Mouse (Mus musculus) neural tube, embryonic 12.5 days (tissue): ENCODE results near the gene Tgfbr1. TPM values are rescaled to one million over a fixed set of nuclear protein-coding genes. Genes with fewer than 3 reads are reported as not detected.

ENCODE experiments used
- ATAC-seq: fragments of 200-750 bp; cut with Nextera tagmentation; 2 replicates; pipeline ENCODE4 v1.8.0; 2017; ENCODE audit warnings: low read depth, mild to moderate bottlenecking, moderate TSS enrichment, moderate library complexity; ENCODE audit not compliant: low FRiP score
- H3K27ac ChIP-seq: fragments of 300-500 bp; sonication (generic); 2 replicates; pipeline ENCODE4 v1.5.1; 2016
- H3K27me3 ChIP-seq: fragments of 300-500 bp; sonication (generic); replicated peaks from 2 replicates; pipeline ENCODE4 v1.6.1; 2016; ENCODE audit warnings: mild to moderate bottlenecking
- H3K36me3 ChIP-seq: fragments of 300-500 bp; sonication (generic); 2 replicates; pipeline ENCODE4 v1.6.1; 2016; ENCODE audit warnings: mild to moderate bottlenecking
- H3K4me1 ChIP-seq: fragments of 300-500 bp; sonication (generic); 2 replicates; pipeline ENCODE4 v1.6.1; 2016
- H3K4me2 ChIP-seq: fragments of 300-500 bp; sonication (generic); replicated peaks from 2 replicates; pipeline ENCODE4 v1.6.1; 2016; ENCODE audit warnings: mild to moderate bottlenecking
- H3K4me3 ChIP-seq: fragments of 300-500 bp; sonication (generic); 2 replicates; pipeline ENCODE4 v1.5.1; 2016
- H3K9ac ChIP-seq: fragments of 300-500 bp; sonication (generic); 2 replicates; pipeline ENCODE4 v1.6.1; 2016; ENCODE audit warnings: mild to moderate bottlenecking
- H3K9me3 ChIP-seq: fragments of 300-500 bp; sonication (generic); 2 replicates; pipeline ENCODE4 v1.6.1; 2016; ENCODE audit warnings: mild to moderate bottlenecking
- WGBS: fragments of 180-500 bp; shearing (Covaris S2); methylation state at CpG from one replicate; pipeline ENCODE4 v1.1.7; 2016; 5-methylcytosine and 5-hydroxymethylcytosine counted together
- polyA plus RNA-seq: library from polyadenylated mRNA; unstranded; fragments of >200 nt; fragmentation: Nextera tagmentation; extraction: Ambion mirVana; gene quantifications from 2 replicates; pipeline ENCODE4 v1.2.1, GENCODE M21; 2016

Tgfbr1 gene
- polyA plus RNA-seq, 1 experiment from 2014 or later: 85.4 TPM

DNA sequence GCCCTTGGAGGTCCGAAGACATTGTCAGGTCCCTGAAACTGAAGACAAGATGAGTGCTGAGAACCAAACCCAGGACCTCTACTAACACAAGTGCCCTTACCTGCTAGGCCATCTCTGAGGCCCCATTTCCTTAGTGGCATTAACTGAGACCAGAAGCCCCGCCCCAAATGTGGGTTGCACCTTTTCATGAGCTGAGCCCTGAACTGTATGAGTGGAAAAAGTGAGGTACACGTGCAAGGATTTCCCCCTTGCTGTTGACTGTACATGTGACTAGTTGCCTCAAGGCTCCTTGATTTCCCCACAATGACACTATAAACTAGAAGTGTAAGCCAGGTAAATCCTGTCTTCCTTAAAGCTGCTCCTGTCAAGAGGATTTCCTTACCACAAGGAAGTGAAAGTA, 30.7 kb upstream of the Tgfbr1 start:
- no peaks in the 10 kb centered on the region for H3K9me3 ChIP-seq
- no peak overlapping the region for H3K4me3 ChIP-seq
- no peaks in the 10 kb centered on the region for H3K36me3 ChIP-seq
- H3K4me1 ChIP-seq: no peaks in the 10 kb centered on the region
- 79% methylated on average over 3 of the region's 3 CpGs for WGBS
- no peaks in the 10 kb centered on the region for H3K27me3 ChIP-seq
- no peak for ATAC-seq
- no peak overlapping the region for H3K4me2 ChIP-seq
- H3K27ac ChIP-seq: no peak overlapping the region
- H3K9ac ChIP-seq: no peak overlapping the region

GRCm38 (mm10) chr4:47324206-47324605, 28.8 kb upstream of the Tgfbr1 start:
- no peaks in the 10 kb centered on the region for H3K9me3 ChIP-seq
- H3K27ac ChIP-seq: no peak overlapping the region

GRCm38 (mm10) chr4:47327782-47328181, 25.2 kb upstream of the Tgfbr1 start:
- Histone ChIP-seq H3K9me3 (no peaks in the 10 kb centered on the region), H3K9ac (no peak overlapping the region), H3K27ac (no peak overlapping the region), H3K4me1 (no peaks in the 10 kb centered on the region), H3K36me3 (no peaks in the 10 kb centered on the region), H3K4me2 (no peak overlapping the region), H3K4me3 (no peak overlapping the region), H3K27me3 (no peaks in the 10 kb centered on the region)
- no peak for ATAC-seq
- WGBS: 83% methylated on average over 3 of the region's 3 CpGs

More at GRCm38 (mm10) chr4:47324206-47324605, 28.8 kb upstream of the Tgfbr1 start:
- 67% methylated on average over 1 of the region's 1 CpGs for WGBS
- no peak for ATAC-seq
- no peaks in the 10 kb centered on the region for H3K4me1 ChIP-seq
- no peak overlapping the region for H3K4me2 ChIP-seq
- no peak overlapping the region for H3K4me3 ChIP-seq
- no peak overlapping the region for H3K9ac ChIP-seq
- no peaks in the 10 kb centered on the region for H3K36me3 ChIP-seq
- no peaks in the 10 kb centered on the region for H3K27me3 ChIP-seq

GRCm38 (mm10) chr4:47329285-47329684, 23.7 kb upstream of the Tgfbr1 start:
- H3K4me2 ChIP-seq: no peak overlapping the region
- no peak overlapping the region for H3K9ac ChIP-seq
- WGBS: 10% methylated on average over 1 of the region's 1 CpGs
- H3K4me3 ChIP-seq: no peak overlapping the region
- H3K36me3 ChIP-seq: no peaks in the 10 kb centered on the region
- ATAC-seq: no peak
- H3K27me3 ChIP-seq: no peaks in the 10 kb centered on the region
- no peaks in the 10 kb centered on the region for H3K9me3 ChIP-seq
- no peaks in the 10 kb centered on the region for H3K4me1 ChIP-seq
- no peak overlapping the region for H3K27ac ChIP-seq

GRCm38 (mm10) chr4:47330378-47331052, 22.5 kb upstream of the Tgfbr1 start:
- WGBS: 91% methylated on average over 13 of the region's 13 CpGs
- H3K4me1 ChIP-seq: no peaks in the 10 kb centered on the region
- no peaks in the 10 kb centered on the region for H3K9me3 ChIP-seq
- H3K36me3 ChIP-seq: no peaks in the 10 kb centered on the region
- H3K27me3 ChIP-seq: no peaks in the 10 kb centered on the region
- no peak overlapping the region for H3K4me2 ChIP-seq
- no peak overlapping the region for H3K27ac ChIP-seq
- H3K9ac ChIP-seq: no peak overlapping the region
- H3K4me3 ChIP-seq: no peak overlapping the region
- ATAC-seq: no peak

- no peak overlapping the region for H3K9ac ChIP-seq
- no peaks in the 10 kb centered on the region for H3K4me1 ChIP-seq
- no peaks in the 10 kb centered on the region for H3K36me3 ChIP-seq
- H3K27ac ChIP-seq: no peak overlapping the region
- no peak overlapping the region for H3K4me2 ChIP-seq
- no peaks in the 10 kb centered on the region for H3K9me3 ChIP-seq
- ATAC-seq: no peak
- no peak overlapping the region for H3K4me3 ChIP-seq
- WGBS: 84% methylated on average over 6 of the region's 6 CpGs
- no peaks in the 10 kb centered on the region for H3K27me3 ChIP-seq
These were observed 20.1 kb upstream of the Tgfbr1 start for GRCm38 (mm10) chr4:47332812-47333343.

DNA sequence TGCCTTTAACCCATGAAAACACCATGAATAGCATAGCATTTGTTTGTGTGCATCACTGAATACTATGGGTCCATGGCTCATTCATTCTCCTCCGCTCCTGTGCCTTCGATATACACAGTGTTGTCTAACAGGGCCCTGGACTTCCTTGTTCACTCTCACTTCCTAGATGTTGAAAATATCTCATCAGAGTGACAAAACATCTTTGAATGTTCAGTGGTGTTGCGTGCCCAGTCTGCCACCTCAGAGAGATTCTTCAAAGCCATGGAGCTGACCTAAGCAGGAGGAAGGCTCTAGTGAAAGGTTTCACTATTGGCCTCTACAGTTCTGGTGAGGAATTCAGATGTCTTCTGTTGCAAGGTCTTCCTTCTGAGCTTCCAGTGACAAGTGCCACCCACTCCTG, 19.5 kb upstream of the Tgfbr1 start:
- 90% methylated on average over 3 of the region's 3 CpGs for WGBS
- no peak for ATAC-seq
- no peaks in the 10 kb centered on the region for H3K9me3 ChIP-seq
- no peaks in the 10 kb centered on the region for H3K36me3 ChIP-seq
- H3K4me2 ChIP-seq: no peak overlapping the region
- H3K9ac ChIP-seq: no peak overlapping the region
- H3K27me3 ChIP-seq: no peaks in the 10 kb centered on the region
- no peak overlapping the region for H3K4me3 ChIP-seq
- H3K4me1 ChIP-seq: no peaks in the 10 kb centered on the region
- H3K27ac ChIP-seq: no peak overlapping the region

GRCm38 (mm10) chr4:47336941-47337600, 16.0 kb upstream of the Tgfbr1 start:
- no peak overlapping the region for H3K27ac ChIP-seq
- ATAC-seq: no peak
- 88% methylated on average over 3 of the region's 3 CpGs for WGBS

DNA sequence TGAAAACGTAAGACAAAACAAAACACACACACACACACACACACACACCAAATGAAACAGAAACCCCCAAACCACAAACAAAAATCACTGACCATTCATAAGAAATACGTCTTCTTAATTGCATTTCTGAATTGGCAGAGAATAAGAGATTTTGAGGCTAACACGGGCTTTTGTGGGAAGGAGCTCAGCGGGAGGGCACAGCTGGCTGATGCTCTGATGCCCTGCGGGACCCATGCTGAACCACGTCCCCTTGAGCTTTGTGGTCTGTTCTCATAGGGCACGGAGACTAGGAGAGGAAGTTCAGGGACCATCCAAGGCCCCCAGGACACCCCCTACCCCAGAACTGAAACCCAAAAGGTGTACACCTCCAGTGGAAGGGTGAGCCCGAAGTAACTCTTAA, 10.4 kb upstream of the Tgfbr1 start:
- 37% methylated on average over 8 of the region's 8 CpGs for WGBS
- Histone ChIP-seq H3K4me2 (no peak overlapping the region), H3K4me3 (no peak overlapping the region), H3K9me3 (no peaks in the 10 kb centered on the region), H3K9ac (no peak overlapping the region), H3K27me3 (no peaks in the 10 kb centered on the region), H3K27ac (no peak overlapping the region), H3K36me3 (no peaks in the 10 kb centered on the region), H3K4me1 (peaks cover 2% of the 10 kb centered on the region; the same call in 1 of the 2 replicates)
- ATAC-seq: no peak

More at GRCm38 (mm10) chr4:47336941-47337600, 16.0 kb upstream of the Tgfbr1 start:
- Histone ChIP-seq H3K9ac (no peak overlapping the region), H3K4me1 (0 out of 2 replicates have a peak, but pooled peaks cover 2% of the 10 kb centered on the region), H3K36me3 (no peaks in the 10 kb centered on the region), H3K9me3 (no peaks in the 10 kb centered on the region), H3K4me3 (no peak overlapping the region), H3K4me2 (no peak overlapping the region), H3K27me3 (no peaks in the 10 kb centered on the region)

GRCm38 (mm10) chr4:47347022-47347421, 6.0 kb upstream of the Tgfbr1 start:
- peaks cover 3% of the 10 kb centered on the region; the same call in 1 of the 2 replicates for H3K4me1 ChIP-seq
- H3K4me3 ChIP-seq: no peak overlapping the region
- no peaks in the 10 kb centered on the region for H3K27me3 ChIP-seq
- no peak overlapping the region for H3K4me2 ChIP-seq
- H3K9ac ChIP-seq: no peak overlapping the region
- no peak overlapping the region for H3K27ac ChIP-seq
- no peaks in the 10 kb centered on the region for H3K9me3 ChIP-seq
- WGBS: 57% methylated on average over 4 of the region's 4 CpGs
- no peak for ATAC-seq
- H3K36me3 ChIP-seq: no peaks in the 10 kb centered on the region

DNA sequence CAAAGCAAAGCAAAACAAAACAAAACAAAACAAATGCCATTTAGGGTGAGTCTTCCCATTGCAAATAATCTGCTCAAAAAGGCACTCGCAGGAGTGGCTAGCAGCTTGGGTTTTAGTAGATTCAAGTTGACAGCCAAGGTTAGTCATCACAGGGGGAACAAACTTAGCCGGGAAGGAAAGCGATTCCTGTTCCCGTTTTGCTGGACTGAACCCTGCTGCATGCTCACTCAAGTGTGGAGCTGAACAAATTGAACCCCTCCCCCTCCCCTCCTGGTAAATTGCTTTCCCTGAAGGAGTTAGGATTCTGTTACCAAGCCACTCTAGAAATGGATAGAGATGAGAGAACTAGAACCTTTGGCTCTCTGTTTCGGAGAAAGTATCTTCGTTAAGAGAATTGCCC, 3.3 kb upstream of the Tgfbr1 start:
- H3K4me3 ChIP-seq: no peak overlapping the region
- WGBS: 31% methylated on average over 6 of the region's 6 CpGs
- ATAC-seq: no peak
- H3K4me2 ChIP-seq: no peak overlapping the region
- H3K9ac ChIP-seq: no peak overlapping the region
- H3K27me3 ChIP-seq: no peaks in the 10 kb centered on the region
- H3K27ac ChIP-seq: no peak overlapping the region
- H3K9me3 ChIP-seq: no peaks in the 10 kb centered on the region
- peaks cover 8% of the 10 kb centered on the region; the same call in 1 of the 2 replicates for H3K4me1 ChIP-seq
- no peaks in the 10 kb centered on the region for H3K36me3 ChIP-seq

DNA sequence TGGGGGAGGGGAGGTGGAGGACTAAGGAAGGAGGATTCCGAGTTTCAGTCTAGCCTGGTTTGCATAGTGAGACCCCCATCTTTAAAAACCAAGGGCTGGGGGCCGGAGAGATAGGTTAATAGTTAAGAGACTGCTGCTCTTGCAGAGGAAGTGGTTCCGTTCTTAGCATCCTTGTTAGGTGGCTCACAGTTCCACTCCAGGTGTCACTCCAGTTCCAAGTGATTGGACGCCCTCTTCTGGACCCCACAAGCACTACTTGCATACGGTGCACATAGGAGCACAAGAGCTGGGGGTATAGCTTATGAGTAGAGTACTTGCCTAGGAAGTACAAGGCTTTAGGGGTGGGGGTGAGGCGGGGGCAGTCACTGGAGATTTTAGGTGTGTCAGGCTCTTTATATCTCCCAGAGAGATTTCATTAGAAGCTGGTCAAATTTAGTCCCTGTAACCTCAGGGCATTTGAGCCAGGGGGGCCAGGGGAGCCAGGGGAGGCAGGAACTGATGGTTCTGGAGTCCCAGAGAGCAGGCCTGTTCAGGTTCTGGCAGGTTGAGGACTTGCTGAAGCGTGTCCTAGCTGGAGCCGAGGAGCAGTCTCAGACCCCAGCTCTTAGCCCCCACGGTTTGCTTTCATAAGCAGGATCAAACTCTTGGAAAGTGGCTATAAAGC, 1.5 kb upstream of the Tgfbr1 start:
- 18% methylated on average over 9 of the region's 9 CpGs for WGBS
- Histone ChIP-seq H3K4me2 (peak overlapping the region; percentile 93), H3K4me1 (peaks cover 12% of the 10 kb centered on the region), H3K9ac (no peak overlapping the region), H3K27ac (no peak overlapping the region), H3K4me3 (peak overlapping the region; percentile 96; the same call in 1 of the 2 replicates), H3K9me3 (no peaks in the 10 kb centered on the region), H3K36me3 (no peaks in the 10 kb centered on the region), H3K27me3 (no peaks in the 10 kb centered on the region)
- no peak for ATAC-seq
